Mouse (Mus musculus): ENCODE results near the gene Dhx16. TPM values are rescaled to one million over a fixed set of nuclear protein-coding genes. Genes with fewer than 3 reads are reported as not detected.

Gene Dhx16
- polyA plus RNA-seq, 1 experiment from 2014 or later: 62.4 TPM

DNA sequence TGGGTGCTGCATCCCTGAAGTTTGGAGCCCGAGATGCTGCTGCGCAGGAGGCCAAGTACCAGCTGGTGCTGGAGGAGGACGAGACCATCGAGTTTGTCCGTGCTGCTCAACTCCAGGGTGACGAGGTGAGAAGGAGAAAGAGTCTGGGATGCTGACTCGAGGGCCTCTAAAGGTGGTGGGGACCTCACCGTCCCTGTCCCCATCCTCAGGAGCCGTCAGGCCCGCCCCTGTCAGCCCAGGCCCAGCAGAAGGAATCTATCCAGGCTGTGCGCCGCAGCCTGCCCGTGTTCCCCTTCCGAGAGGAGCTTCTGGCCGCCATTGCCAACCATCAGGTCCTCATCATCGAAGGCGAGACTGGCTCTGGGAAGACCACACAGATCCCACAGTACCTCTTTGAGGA is 3.3 kb downstream of the Dhx16 start:
- Histone ChIP-seq H3K36me3 (peaks cover 68% of the 10 kb centered on the region), H3K27me3 (ENCODE audit: low read depth, poor library complexity, severe bottlenecking) (no peaks in the 10 kb centered on the region), H3K4me1 (peaks cover 12% of the 10 kb centered on the region), H3K27ac (no peak overlapping the region), H3K9me3 (replicated peaks) (no peaks in the 10 kb centered on the region), H3K4me3 (no peak overlapping the region)
- WGBS: 91% methylated on average over 17 of the region's 17 CpGs
- no peak for DNase-seq (ENCODE audit: low spot score)

DNA sequence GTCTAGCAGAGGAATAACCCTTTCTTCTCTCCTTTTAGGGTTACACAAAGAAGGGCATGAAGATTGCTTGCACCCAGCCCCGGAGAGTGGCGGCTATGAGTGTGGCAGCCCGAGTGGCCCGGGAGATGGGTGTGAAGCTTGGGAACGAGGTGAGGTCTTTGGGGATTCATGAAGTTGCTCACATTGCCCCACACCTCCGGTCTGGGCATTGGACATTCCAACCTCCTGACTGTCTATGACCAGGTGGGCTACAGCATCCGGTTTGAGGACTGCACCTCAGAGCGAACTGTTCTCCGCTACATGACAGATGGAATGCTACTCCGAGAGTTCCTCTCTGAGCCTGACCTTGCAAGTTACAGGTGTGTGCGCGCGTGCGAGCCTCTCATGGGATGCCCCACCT is 4.2 kb downstream of the Dhx16 start:
- H3K9me3 ChIP-seq (replicated peaks): no peaks in the 10 kb centered on the region
- no peak for DNase-seq (ENCODE audit: low spot score)
- H3K4me1 ChIP-seq: peaks cover 12% of the 10 kb centered on the region
- no peaks in the 10 kb centered on the region for H3K27me3 ChIP-seq (ENCODE audit: low read depth, poor library complexity, severe bottlenecking)
- no peak overlapping the region for H3K27ac ChIP-seq
- H3K36me3 ChIP-seq: peaks cover 77% of the 10 kb centered on the region
- 96% methylated on average over 14 of the region's 14 CpGs for WGBS
- no peak overlapping the region for H3K4me3 ChIP-seq

DNA sequence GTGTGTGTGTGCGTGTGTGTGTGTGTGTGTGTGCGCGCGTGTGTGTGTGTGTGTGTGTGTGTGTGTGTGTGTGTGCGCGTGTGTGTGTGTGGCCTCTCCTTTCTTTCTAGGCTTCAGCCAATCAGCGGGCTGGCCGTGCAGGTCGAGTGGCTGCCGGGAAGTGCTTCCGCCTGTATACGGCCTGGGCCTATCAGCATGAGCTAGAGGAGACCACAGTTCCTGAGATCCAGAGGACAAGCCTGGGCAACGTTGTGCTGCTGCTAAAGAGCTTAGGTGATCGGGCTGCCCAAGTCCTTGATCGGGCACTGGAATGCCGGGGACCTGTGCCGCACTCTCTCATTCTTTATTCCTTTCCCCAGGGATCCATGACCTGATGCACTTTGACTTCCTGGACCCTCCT is 8.1 kb downstream of the Dhx16 start:
- Histone ChIP-seq H3K36me3 (peaks cover 100% of the 10 kb centered on the region), H3K27me3 (ENCODE audit: low read depth, poor library complexity, severe bottlenecking) (no peaks in the 10 kb centered on the region), H3K27ac (no peak overlapping the region), H3K9me3 (replicated peaks) (no peaks in the 10 kb centered on the region), H3K4me1 (no peaks in the 10 kb centered on the region), H3K4me3 (no peak overlapping the region)
- 89% methylated on average over 10 of the region's 17 CpGs for WGBS
- DNase-seq (ENCODE audit: low spot score): no peak

DNA sequence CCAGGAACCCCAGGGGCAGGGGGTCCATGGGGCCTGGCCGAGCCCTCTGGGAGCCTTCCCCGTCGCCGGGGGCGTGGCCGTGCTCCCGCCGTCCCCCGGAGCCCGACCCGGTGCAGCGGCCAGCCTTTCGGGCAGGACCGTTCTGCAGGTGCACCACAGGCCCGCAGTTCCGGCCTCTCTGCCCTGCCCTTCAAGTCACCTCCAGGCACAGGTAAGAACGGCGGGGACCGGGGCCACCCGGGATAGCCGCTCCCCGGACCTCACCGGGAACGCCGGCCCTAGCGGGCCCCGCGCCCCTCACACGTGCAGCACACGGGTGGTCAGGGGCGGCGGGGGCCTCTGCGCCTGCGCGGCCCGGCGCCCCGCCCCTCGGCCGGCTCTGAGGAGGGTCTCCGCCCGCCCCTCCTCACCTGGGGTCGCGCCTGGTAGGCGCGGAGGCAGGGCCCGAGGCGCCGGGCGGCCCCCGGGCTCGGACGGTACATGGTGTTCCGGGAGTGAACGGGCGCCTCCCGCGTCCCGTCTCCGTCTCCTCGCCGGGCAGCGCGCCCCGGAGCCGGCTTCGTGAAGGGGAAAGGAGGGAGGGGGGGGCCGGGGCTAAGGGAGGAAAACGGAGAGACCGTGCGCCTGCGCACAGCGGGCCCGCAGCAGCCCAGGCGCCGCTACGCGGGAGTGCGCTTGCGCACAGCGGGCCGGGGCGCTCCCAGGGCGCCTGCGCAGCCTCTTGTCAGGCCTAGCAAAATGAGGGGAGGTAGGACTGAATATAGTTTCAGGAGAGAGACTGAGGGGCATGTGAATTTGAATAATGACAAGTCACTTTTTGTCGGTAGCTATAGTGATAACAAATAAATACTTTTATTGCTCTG is 17.4 kb downstream of the Dhx16 start, which contains the start of gene 2310061I04Rik:
Gene 2310061I04Rik (minus strand): TSS at position 651 of the 863 bp plus-strand sequence.
- no peaks in the 10 kb centered on the region for H3K27me3 ChIP-seq (ENCODE audit: low read depth, poor library complexity, severe bottlenecking)
- under 1% methylated on average over 82 of the region's 86 CpGs for WGBS

DNA sequence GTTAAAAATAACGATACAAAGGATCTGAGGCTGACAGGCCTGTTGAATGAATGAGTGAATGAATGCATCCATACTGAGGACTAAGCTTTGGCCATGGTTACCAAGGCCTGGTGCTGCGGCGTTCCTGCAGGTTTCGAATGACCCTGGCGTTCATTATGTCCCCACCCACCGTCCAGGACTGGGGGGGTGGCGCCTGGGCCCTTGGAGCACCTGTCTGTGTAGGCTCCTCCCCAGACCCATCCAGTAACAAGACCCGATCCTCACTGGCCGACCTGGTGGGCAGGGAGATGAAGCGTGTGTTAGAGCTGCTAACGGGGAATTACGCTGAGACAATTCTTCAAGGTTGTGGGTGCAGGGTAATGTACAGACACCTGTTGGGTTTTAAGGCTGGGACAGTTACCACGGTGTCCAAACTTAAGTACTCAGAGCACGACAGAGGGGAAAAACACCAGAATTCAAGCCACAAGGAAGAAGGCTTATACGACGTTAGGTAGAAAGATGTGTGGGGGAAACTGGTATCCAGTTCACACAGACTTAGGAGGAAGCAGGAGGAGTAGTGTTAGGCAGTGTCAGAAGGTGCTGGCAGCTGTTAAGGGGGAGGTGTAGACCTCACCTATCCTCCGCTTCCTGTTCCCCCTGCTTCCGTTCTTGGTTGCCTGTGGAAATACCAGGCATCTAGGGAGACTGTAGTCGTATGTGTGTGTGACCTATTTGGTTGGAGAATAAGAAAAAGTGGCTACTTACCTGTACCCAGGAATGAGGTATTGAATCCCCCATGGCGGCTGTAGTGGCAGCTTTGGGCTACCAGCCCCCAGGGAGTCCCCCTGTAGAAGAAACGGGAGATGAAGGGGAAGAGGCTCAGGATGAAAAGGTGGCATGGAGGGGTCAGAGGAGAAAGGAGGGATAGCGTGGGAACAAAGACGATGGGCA is 18.3 kb downstream of the Dhx16 start:
- H3K36me3 ChIP-seq: peaks cover 78% of the 10 kb centered on the region
- DNase-seq (ENCODE audit: low spot score): peak; percentile 49
- H3K27ac ChIP-seq: peak overlapping the region; percentile 96; the same call in 1 of the 2 replicates
- H3K4me1 ChIP-seq: peaks cover 26% of the 10 kb centered on the region
- H3K27me3 ChIP-seq (ENCODE audit: low read depth, poor library complexity, severe bottlenecking): no peaks in the 10 kb centered on the region
- H3K4me3 ChIP-seq: peak overlapping the region; percentile 90
- no peaks in the 10 kb centered on the region for H3K9me3 ChIP-seq (replicated peaks)
- 41% methylated on average over 23 of the region's 23 CpGs for WGBS

More for the DNA sequence above, 17.4 kb downstream of the Dhx16 start, which contains the start of gene 2310061I04Rik:
- H3K9me3 ChIP-seq (replicated peaks): no peaks in the 10 kb centered on the region
- peaks cover 78% of the 10 kb centered on the region for H3K36me3 ChIP-seq
- peak; percentile 94 for DNase-seq (ENCODE audit: low spot score)
- peak within 1 kb of the TSS; percentile 90 for H3K4me3 ChIP-seq
- peak within 1 kb of the TSS; percentile 96 for H3K27ac ChIP-seq
- H3K4me1 ChIP-seq: peaks cover 26% of the 10 kb centered on the region

DNA sequence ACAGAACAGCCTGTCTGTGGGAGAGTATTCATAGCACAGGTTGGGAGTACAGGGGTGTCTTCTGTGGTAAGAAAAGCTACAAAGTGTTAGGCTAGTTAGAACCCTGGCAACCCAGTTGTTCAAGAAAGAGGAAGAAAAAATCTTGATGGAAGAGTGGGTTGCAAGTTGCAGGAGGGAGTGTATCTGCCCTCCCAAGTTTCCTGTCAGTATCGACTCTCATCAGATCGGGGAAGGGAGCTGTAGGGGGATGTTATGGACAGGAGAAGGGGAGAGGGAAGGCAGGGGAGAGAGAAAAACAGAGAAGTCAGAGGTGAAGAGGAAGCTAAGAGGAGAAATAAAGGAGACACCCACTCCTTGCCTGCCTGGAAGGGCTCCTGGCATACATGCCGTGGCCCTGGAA is 21.0 kb downstream of the Dhx16 start:
- 90% methylated on average over 3 of the region's 3 CpGs for WGBS
- Histone ChIP-seq H3K4me1 (peaks cover 22% of the 10 kb centered on the region), H3K27me3 (ENCODE audit: low read depth, poor library complexity, severe bottlenecking) (no peaks in the 10 kb centered on the region), H3K9me3 (replicated peaks) (no peaks in the 10 kb centered on the region), H3K4me3 (no peak overlapping the region), H3K27ac (no peak overlapping the region), H3K36me3 (peaks cover 80% of the 10 kb centered on the region)
- no peak for DNase-seq (ENCODE audit: low spot score)

DNA sequence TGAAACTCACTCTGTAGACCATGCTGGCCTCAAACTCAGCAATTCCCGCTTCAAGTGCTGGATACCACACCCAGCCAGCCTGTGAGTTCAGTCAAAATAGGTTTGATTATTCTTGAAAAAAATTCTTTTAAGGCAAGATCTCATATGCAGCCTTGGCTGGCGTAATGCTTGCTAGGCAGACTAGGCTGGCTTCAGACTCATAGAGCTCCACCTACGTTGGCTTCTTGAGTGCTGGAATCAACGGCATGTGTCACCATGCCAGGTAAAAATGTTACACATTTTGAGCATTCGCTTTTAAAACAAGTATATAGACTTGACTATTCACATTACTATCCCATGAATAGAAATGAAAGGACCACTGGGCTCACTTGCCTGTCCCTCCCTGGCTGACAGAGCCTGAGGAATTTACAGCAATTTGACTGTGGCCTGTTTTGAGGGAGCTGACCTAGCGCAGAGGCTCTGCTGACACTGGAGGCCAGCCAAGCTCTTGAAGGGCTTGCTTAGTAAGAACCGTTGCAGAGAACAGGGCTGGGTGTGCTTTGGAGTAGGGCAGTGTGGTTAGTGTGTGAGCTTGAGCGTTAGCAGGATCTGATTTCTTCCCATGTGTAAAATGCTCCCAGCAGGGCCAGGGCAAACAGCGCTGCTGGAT is 23.8 kb downstream of the Dhx16 start:
- peaks cover 2% of the 10 kb centered on the region for H3K4me1 ChIP-seq
- DNase-seq (ENCODE audit: low spot score): no peak
- H3K4me3 ChIP-seq: no peak overlapping the region
- H3K36me3 ChIP-seq: peaks cover 97% of the 10 kb centered on the region
- H3K27me3 ChIP-seq (ENCODE audit: low read depth, poor library complexity, severe bottlenecking): no peaks in the 10 kb centered on the region
- no peaks in the 10 kb centered on the region for H3K9me3 ChIP-seq (replicated peaks)
- WGBS: 94% methylated on average over 9 of the region's 9 CpGs
- no peak overlapping the region for H3K27ac ChIP-seq

DNA sequence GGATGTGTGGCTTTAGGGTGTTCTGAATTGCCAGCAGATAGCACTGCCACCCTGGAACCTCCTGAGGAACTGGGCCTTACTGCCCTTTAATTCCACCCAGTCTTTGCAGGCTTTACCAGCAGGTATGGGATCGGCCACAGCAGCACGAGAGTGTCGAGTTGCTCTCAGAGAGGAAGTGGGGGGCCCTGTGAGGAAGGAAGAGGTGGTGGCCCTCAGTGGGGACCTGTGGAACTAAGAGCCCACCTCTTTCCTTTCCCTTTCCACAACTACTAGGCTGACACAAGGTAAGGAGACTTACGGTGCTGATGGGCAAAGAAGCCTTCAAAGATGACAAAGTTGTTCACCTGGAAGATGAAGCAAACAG is 24.4 kb downstream of the Dhx16 start:
- 85% methylated on average over 4 of the region's 4 CpGs for WGBS
- Histone ChIP-seq H3K4me1 (peaks cover 7% of the 10 kb centered on the region), H3K36me3 (peaks cover 98% of the 10 kb centered on the region), H3K27ac (no peak overlapping the region), H3K27me3 (ENCODE audit: low read depth, poor library complexity, severe bottlenecking) (no peaks in the 10 kb centered on the region), H3K9me3 (replicated peaks) (no peaks in the 10 kb centered on the region), H3K4me3 (no peak overlapping the region)
- no peak for DNase-seq (ENCODE audit: low spot score)

DNA sequence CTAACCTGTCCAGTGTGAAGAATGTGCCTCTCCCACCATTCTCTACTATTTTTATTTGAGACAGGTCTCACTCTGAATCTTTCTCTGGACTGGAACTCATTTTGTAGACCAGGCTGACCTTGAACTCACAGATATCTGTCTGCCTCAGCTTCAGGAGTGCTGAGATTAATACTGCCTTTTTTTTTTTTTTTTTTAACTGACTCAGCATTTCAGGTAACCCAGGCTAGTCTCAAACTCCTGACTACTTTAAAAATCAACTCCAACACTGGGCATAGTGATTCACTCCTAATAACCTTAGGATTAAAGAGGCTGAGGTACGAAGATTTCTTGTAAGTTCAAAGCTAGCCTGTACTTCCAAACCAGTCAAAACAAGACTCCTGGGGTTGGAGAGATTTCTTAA is 26.0 kb downstream of the Dhx16 start:
- DNase-seq (ENCODE audit: low spot score): no peak
- Histone ChIP-seq H3K4me3 (no peak overlapping the region), H3K4me1 (peaks cover 16% of the 10 kb centered on the region), H3K9me3 (replicated peaks) (no peaks in the 10 kb centered on the region), H3K27ac (no peak overlapping the region), H3K36me3 (peaks cover 83% of the 10 kb centered on the region), H3K27me3 (ENCODE audit: low read depth, poor library complexity, severe bottlenecking) (no peaks in the 10 kb centered on the region)
- 98% methylated on average over 1 of the region's 1 CpGs for WGBS

DNA sequence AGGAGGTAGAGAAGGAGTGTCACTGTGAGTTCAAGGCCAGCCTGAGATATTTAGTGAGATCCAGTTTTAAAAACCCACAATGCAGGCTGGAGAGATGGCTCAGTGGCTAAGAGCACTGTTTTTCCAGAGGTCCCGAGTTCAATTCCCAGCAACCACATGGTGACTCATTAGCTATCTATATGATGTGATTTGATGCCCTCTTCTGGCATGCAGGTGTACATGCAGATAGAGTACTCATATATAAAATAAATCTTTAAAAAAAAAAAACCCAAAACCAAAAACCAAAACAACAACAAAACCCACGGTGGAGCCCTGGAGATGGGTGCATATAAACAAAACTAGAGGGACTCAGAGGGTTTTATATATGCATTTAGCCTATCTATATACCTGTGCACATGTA is 28.0 kb downstream of the Dhx16 start:
- 83% methylated on average over 2 of the region's 2 CpGs for WGBS
- H3K4me1 ChIP-seq: peaks cover 16% of the 10 kb centered on the region
- peaks cover 82% of the 10 kb centered on the region for H3K36me3 ChIP-seq
- H3K27ac ChIP-seq: no peak overlapping the region
- DNase-seq (ENCODE audit: low spot score): no peak
- no peaks in the 10 kb centered on the region for H3K9me3 ChIP-seq (replicated peaks)
- no peaks in the 10 kb centered on the region for H3K27me3 ChIP-seq (ENCODE audit: low read depth, poor library complexity, severe bottlenecking)
- H3K4me3 ChIP-seq: no peak overlapping the region

DNA sequence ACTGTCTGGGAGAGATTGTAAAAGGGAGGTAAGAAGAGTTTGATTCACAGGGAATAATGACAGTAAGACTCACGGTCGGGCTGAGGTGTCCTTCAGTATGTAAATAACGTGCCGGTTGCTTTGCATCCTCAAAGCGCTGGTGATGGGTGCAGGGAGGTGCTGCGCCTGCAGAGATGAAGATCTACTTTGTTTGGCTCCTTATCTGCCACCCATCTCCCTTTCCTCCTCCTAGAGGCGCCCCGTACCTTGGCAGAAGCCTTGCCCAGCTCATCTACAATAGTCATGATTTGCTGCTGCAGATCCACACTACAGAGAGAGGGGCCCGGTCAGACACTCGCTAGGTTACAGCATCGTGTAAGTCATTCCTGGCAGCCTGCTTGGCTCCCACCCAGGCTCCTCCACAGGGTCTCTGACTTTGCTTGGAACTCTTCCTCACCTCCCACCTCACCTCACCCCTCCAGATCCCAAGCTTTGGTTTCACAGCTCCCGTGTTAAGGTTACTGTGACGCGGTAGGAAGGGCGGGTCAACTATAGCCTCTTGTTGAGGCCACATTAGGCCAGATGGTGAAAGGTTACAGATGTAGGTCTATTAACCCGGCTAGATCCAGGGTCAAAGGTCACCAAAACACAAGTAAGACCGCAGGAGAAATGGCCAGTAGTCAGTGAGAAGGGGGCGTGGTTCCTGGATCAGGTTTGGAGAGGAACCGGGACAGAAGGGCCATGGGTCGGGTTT is 29.7 kb downstream of the Dhx16 start:
- Histone ChIP-seq H3K27me3 (ENCODE audit: low read depth, poor library complexity, severe bottlenecking) (no peaks in the 10 kb centered on the region), H3K27ac (peak overlapping the region; percentile 91), H3K4me3 (peak overlapping the region; percentile 81), H3K9me3 (replicated peaks) (no peaks in the 10 kb centered on the region), H3K4me1 (peaks cover 16% of the 10 kb centered on the region), H3K36me3 (peaks cover 82% of the 10 kb centered on the region)
- no peak for DNase-seq (ENCODE audit: low spot score)
- 29% methylated on average over 20 of the region's 20 CpGs for WGBS

DNA sequence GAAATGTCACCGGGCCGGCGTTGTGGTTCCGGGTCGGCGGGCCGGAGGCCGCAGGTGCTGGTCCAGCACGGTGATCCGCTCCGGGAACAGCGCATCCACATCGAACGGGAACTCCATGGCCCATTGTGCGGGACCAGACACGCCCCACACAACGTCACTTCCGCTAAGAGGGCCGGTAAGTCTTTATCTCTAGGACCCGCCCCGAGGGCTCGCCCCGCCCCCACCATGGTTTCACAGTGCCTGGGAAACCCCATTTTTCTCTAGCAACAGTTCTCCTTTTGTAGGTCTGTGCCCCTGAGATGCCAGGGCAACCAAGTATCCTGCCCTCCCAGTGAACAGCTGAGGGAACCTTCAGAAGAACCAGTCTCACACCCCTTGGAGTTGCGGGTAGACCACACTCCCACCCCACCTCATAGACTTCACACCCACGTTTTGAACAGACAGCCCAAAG is 30.3 kb downstream of the Dhx16 start, which contains the start of gene Atat1:
Gene Atat1 (minus strand): TSS at position 157 of the 451 bp plus-strand sequence.
- WGBS: 5% methylated on average over 25 of the region's 25 CpGs
- peaks cover 16% of the 10 kb centered on the region for H3K4me1 ChIP-seq

More for the DNA sequence above, 30.3 kb downstream of the Dhx16 start, which contains the start of gene Atat1:
- DNase-seq (ENCODE audit: low spot score): peak; percentile 98
- Histone ChIP-seq H3K36me3 (peaks cover 79% of the 10 kb centered on the region), H3K27ac (peak within 1 kb of the TSS; percentile 91), H3K4me3 (peak within 1 kb of the TSS; percentile 81), H3K27me3 (ENCODE audit: low read depth, poor library complexity, severe bottlenecking) (no peaks in the 10 kb centered on the region), H3K9me3 (replicated peaks) (no peaks in the 10 kb centered on the region)
